Mouse (Mus musculus) adrenal gland, postnatal 4 days (tissue): Measurements from ENCODE around the gene Chid1. TPM values are rescaled to one million over a fixed set of nuclear protein-coding genes. Genes with fewer than 3 reads are reported as not detected.

Experiments
- DNase-seq, 2 experiments: peaks; one replicate each; pipeline ENCODE4 v3.0.0; 2021 to 2022; ENCODE audit warnings: low spot score in 2 of 2, mixed read lengths in 2 of 2
- total RNA-seq, 2 experiments: library from RNA; stranded (reverse); gene quantifications; 2 replicates each; pipeline ENCODE4 v1.2.3; 2021

The Chid1 gene
- total RNA-seq, 2 experiments from 2014 or later: 42.4 to 49.2 TPM

DNA sequence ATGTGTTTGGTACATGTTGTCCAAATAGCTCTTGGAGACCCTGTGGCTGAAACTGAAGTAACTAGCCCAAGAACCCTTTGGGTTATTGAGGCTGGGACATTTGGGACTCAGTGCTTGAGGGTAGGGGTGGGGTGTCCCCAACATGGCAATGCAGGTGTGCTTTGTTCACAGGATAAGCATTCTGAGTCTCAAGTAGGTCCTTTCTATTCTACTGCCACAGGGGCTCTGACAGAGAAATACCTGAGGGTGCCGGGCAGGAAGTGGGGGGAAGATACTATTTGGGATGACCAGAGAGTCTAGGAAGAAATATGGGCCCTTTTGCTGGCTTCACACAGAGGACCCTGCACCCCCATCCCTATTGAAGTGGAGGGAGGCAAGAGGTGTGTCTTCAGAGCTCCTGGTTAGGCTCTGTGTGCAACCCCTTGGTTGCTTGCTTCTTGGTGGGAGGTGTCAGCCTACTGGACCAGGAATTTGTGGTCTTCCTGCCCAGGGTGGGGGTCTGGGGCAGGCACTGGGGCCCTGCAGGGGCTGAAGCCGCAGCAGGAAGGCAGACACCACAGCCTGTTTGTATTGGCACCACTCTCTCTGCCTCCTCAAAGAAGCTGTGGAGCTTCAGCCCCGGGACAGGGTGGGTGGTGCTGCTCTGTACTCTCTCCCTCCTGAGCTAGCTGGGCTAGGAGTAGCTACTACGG, 61.9 kb downstream of the Chid1 start:
- DNase-seq: no peak

- no peak for DNase-seq
Measured at GRCm38 (mm10) chr7:141476981-141477370, 62.7 kb downstream of the Chid1 start.

- peak in 1 of 2 experiments; percentile 82 for DNase-seq
Measured at GRCm38 (mm10) chr7:141476226-141476980, 63.3 kb downstream of the Chid1 start.

DNA sequence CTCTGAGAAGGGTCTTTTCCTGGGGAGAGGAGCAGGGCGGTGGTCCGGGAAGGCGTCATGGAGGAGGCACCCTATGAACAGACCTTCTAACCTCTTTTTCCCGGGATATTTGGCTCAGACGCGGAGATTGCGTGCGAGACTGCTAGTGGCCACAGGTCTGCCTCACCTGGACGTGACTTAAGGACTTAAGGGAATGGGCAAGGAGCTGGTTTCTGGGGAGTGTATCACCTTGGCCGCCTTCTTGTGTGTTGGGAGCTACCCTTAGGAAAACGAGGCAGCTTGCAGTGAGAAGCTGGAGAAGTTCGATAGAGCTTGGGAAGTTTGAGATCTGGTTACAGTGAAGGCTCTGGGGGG, 63.9 kb downstream of the Chid1 start:
- no peak for DNase-seq

- peak; percentile 61 to 65 for DNase-seq
Measured at GRCm38 (mm10) chr7:141475011-141475804, 64.4 kb downstream of the Chid1 start, which contains the start of the genes Polr2l and Tspan4. TSS of gene Polr2l (minus strand) at chr7:141475132. TSS of gene Tspan4 (plus strand) at chr7:141475240.

DNA sequence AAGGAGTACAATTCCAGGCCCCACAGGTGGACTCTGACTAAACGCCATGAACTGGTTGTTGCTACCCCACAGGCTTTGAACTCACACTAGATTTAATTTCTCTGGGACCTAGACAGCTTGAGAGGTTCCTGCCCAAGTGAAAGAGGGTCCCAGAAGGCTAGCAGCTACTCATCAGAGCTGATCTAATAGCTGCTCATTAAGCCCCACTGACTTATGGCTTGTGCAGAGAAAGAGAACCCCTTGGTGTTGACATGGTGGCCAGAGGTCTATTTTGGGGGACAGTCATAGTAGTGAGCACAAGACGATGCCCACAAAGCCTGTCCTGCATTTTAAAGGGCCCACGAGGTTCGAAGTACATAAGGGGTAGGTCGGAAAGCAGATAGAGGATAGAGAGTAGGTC, 65.5 kb downstream of the Chid1 start:
- DNase-seq: no peak

DNA sequence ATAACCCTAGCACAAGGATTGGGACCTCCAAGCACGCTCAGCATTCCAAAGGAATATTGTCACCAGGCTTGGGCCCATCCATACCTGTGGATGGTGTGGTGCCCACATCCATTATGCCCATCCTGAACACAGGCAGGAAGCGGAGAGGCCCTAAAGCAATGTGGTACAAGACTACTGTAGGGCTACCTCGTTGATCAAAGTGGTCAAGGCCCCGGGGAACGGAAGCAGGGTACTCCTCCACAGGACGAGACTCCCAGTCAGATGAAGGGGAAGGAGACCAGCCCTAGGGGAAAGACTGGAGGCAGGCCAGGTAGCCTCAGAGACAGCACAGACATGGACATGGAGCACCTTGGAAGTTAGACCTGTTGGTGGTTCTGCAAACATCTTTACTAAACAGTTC, 66.9 kb downstream of the Chid1 start:
- DNase-seq: no peak

- DNase-seq: no peak
Measured at GRCm38 (mm10) chr7:141472226-141472625, 67.4 kb downstream of the Chid1 start.

DNA sequence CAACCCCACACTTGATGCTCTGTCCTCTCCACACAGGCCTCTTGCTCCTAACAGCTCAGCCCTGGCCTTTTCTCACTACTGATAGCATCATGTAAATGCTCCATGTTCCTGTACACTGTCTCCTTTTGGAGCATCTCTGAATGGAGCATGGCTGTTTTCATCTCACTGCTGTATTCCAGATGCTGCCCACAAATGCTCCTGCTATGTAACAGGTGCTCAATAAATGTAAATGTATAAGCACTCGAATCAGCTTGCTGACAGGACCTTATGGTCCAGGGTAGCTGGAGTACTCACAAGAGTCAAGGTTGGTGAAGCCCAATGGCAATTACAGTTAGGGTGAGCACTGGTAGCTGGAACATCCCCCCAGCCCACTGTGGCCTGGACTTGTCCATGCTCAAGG, 68.4 kb downstream of the Chid1 start:
- no peak for DNase-seq

GRCm38 (mm10) chr7:141470637-141470944, 69.1 kb downstream of the Chid1 start:
- no peak for DNase-seq

DNA sequence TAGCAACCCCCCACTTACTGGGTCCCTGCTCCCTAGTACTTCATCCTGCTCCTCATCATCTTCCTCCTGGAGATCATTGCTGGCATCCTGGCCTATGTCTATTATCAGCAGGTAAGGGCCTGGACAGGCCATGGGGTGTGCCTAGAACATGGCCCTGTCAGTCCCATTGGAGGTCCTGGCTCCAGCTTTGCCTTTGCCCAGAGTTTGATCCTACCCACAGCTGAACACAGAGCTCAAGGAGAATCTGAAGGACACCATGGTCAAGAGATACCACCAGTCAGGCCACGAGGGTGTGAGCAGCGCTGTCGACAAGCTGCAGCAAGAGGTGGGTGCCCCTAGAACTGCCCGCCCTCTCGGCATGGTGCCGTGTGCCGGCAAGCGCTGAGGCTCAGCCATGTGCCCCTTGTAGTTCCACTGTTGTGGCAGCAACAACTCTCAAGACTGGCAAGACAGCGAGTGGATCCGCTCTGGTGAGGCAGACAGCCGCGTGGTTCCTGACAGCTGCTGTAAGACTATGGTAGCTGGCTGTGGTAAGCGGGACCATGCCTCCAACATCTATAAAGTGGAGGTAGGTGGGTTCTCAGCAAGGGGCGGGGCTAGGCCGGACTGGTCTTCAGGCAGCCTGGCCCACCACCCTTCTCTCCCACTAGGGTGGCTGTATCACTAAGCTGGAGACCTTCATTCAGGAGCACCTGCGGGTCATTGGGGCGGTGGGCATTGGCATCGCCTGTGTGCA, 69.6 kb downstream of the Chid1 start:
- no peak for DNase-seq

- DNase-seq: no peak
Measured at GRCm38 (mm10) chr7:141469352-141469751, 70.3 kb downstream of the Chid1 start.

GRCm38 (mm10) chr7:141468522-141469211, 71.0 kb downstream of the Chid1 start:
- peak in 1 of 2 experiments; percentile 51 for DNase-seq

DNA sequence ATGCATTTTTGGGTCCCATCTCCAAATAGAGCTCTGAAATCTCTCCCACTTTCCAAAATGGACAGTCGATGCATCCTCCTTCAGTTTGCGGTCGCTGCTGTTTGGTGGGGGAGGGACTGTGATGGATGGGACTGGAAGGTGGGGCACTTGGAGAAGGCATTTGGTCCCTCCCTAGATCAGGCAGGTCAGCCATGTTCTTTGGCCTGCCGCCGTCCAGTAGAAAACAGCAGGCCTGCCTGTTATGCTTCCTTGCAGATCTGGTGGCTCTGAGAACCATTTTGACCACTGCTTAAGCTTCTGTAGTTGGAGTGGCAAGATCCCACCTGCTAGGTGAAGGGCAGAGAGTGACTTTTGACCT, 71.5 kb downstream of the Chid1 start:
- DNase-seq: no peak

GRCm38 (mm10) chr7:141467230-141468030, 72.2 kb downstream of the Chid1 start, which contains the start of gene Cd151:
TSS of gene Cd151 (plus strand) at chr7:141467392.
- DNase-seq: peak; percentile 77 to 78

- DNase-seq: no peak
Measured at GRCm38 (mm10) chr7:141466607-141467148, 73.0 kb downstream of the Chid1 start.

DNA sequence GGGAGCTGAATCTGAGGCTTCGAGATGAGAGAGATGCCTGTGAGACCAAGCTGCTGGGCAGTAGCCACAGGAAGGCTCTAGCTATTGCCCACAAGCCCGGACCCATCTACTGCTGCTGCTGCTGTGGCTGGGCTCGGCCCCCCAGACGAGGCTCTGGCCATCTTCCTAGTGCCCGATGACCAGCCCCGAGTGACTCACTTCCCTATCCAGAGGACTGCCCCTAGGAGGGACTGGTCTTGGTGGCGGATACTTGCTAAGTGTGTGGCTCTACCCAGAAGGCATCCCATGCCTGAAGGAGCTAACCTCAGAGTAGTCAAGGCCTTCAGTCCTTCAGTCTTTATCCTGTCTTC, 73.6 kb downstream of the Chid1 start:
- no peak for DNase-seq

DNA sequence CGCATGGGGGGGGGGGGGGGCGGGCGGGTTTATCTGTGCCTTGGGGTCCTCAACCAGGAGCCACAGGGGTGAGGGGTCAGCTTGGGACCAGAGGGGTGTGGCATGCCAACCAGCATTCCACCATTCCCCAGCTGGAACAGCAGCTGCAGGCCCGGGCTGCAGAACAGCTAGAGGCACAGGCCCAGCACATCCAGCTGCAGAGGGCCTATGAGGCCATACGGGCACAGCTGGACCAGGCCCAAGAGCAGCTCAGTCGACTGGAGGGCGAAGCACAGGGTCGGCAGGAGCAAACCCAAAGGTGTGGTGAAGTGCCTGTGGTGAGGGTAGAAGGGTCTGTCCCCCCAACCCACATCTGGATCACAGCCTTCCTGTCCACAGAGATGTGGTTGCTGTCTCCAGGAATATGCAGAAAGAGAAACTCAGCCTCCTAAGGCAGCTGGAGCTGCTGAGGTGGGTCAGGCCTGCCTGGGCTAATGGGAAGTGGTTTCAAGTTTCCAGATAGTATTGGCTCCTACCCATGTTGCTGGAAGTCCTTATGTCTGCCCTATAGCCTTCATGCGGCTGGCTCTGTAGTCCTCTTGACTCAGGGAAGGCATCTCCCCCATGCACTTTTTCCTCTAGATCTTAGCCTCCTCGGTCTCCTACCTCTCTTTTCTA, 74.1 kb downstream of the Chid1 start:
- DNase-seq: no peak

DNA sequence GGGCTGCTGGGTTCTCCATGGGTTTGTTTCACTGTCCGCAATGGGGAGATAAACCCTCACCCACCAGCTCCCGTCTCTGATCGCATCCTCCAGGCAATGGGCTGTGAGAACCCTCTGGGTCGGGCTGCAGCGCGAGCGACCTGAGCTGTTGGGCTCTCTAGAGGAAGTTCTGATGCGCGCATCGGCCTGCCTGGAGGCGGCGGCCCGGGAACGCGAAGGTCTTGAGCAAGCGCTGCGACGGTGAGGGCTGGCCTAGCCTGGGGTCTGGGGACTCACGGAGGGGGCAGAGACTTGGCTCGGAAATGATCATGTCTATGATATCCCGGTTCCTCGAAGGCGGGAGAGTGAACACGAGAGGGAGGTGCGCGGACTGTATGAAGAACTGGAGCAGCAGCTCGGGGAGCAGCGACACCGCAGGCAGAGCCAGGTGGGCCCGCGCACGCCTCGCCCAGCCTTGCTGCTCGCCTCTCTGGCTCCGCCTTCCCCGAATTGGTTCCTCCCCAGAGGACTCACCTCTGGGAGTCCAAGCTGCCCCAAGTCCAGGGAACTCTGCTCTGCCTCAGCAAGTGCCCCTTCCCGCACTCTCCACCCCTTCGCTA, 75.0 kb downstream of the Chid1 start:
- DNase-seq: peak in 1 of 2 experiments; percentile 5
